Mouse (Mus musculus): Measurements from ENCODE around the gene Ttll2. TPM values are rescaled to one million over a fixed set of nuclear protein-coding genes. Genes with fewer than 3 reads are reported as not detected.
"Not testable (repeated sequence)": the region's sequence is repeated elsewhere in the genome, so short reads cannot be mapped to it uniquely, and the experiment has no call there.

Gene Ttll2
- total and polyA plus RNA-seq, 2 experiments from 2014 or later, result not detected

DNA sequence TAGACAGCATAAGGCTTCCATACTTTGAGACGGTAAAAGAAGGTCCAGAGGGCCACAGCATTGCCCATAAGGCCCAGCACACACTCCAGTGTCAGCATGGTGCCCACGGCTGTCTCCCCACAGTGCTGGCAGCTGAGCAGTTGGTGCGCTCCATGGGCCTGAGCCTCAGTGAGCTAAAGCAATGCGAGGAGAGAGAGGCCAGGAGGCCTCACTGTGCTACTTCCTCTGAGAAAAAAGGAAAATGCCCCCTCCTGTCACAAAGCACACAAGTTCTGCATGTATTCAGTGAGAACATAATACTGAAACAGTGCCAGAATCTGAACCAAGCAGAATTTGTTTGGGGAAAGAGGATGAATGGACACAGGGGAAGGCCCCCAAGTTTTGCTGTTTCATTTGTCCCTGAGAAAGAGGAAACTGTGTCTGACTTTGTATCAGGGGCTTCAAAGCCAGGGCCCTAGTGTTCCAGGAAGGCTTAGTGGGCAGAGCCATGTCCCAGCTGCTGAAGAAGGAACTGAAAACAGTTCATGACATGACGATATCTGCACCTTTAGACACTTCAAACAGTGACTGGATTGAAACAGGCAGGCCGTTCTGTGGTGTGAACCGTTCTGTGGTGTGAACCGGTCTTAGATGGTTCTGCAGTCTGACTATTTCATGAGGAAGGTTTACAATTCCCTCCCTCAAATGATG lies 36.7 kb downstream of the Ttll2 start:
- H3K4me3 ChIP-seq (ENCODE audit: low read length); H3K9me3 ChIP-seq (ENCODE audit: low read length); ATAC-seq; H3K27me3 ChIP-seq (ENCODE audit: insufficient read depth, low read length); H3K4me2 ChIP-seq (ENCODE audit: low read depth, low read length); DNase-seq (ENCODE audit: low spot score); H3K36me3 ChIP-seq (ENCODE audit: insufficient read depth, low read length); H3K9ac ChIP-seq (replicated peaks; ENCODE audit: low read length); H3K4me1 ChIP-seq (ENCODE audit: insufficient read depth, low read length); H3K27ac ChIP-seq: not testable (repeated sequence)
- 64% methylated on average over 6 of the region's 8 CpGs for WGBS

DNA sequence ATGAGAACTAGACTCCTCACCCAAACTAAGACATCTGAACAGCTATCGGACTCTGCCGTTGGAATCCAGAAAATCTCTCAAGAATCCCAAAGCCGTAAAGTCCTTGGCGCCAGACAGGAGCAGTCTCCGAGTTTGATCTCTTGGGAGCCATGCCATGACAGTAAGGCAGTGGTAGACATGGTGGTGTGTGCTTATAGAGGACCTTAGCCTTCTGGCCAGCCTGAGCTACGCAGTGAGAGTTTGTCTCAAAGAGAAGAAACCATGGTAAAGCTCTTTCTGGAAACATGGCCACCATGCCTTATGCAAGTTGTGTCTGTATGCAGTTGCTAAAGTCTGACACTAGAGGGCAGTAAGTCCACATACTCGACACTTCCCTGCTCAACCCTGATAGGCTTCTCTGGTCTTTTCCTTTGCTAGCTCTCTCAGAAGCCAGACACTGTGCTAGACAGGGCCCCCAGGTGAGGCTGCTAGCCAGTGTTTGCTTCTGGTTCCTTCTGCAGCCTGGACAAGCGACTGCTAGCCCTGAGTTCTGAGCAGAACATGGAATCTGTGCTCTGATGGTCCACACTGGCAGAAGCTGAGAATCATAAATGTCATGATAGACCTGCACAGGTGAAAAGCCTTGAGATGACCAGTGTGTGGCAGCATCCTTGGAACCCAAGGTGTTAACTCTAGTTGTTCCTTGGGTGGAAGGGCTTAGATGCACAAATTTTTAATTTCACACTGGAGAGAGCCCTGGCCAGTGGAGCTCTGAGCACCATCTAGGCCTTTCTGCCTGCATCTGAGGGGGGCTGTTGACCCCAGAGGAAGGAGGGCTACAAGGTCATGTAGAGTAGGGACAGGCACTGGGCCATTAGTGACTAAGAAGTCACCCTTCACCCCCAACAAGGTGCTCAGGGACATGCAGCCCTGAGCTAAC lies 46.0 kb downstream of the Ttll2 start:
- not testable (repeated sequence) for H3K4me2 ChIP-seq (ENCODE audit: low read depth, low read length); H3K36me3 ChIP-seq (ENCODE audit: insufficient read depth, low read length); H3K27me3 ChIP-seq (ENCODE audit: insufficient read depth, low read length); H3K4me1 ChIP-seq (ENCODE audit: insufficient read depth, low read length); H3K9me3 ChIP-seq (ENCODE audit: low read length); H3K27ac ChIP-seq; DNase-seq (ENCODE audit: low spot score); H3K4me3 ChIP-seq (ENCODE audit: low read length); H3K9ac ChIP-seq (replicated peaks; ENCODE audit: low read length)
- TF ChIP-seq CTCF (IDR thresholded peaks at IDR 0.05; ENCODE audit: low read depth), result peak; percentile 66
- 71% methylated on average over 7 of the region's 8 CpGs for WGBS
- ATAC-seq, result peak; percentile 90

Other genes starting within 250 kb of the Ttll2 start
- 32.7 and 38.9 TPM in 2 replicates for gene Rps6ka2, start 182.6 kb downstream of the Ttll2 start, total RNA-seq (2014; rRNA removed)
- gene Rps6ka2, start 182.6 kb downstream of the Ttll2 start, polyA plus RNA-seq (2015; fragmentation: Nextera tagmentation; extraction: Ambion mirVana), result 14.0 and 15.4 TPM in 2 replicates
- gene Tcp10a, start 28.1 kb downstream of the Ttll2 start, total RNA-seq (2014; rRNA removed), result not detected in 2 replicates
- gene Tcp10a, start 28.1 kb downstream of the Ttll2 start, polyA plus RNA-seq (2015; fragmentation: Nextera tagmentation; extraction: Ambion mirVana), result 0.21 TPM in 1 of 2 replicates, not detected in the other
- not detected in 2 replicates for gene Gm49630, start 19.3 kb upstream of the Ttll2 start, total RNA-seq (2014; rRNA removed)
- gene Gm49630, start 19.3 kb upstream of the Ttll2 start, polyA plus RNA-seq (2015; fragmentation: Nextera tagmentation; extraction: Ambion mirVana), result not detected in 2 replicates
- gene Unc93a2, start 32.8 kb upstream of the Ttll2 start, total RNA-seq (2014; rRNA removed), result 0.18 TPM in 1 of 2 replicates, not detected in the other
- 0.05 TPM in 1 of 2 replicates, not detected in the other for gene Unc93a2, start 32.8 kb upstream of the Ttll2 start, polyA plus RNA-seq (2015; fragmentation: Nextera tagmentation; extraction: Ambion mirVana)

Measured in hindbrain, postnatal 0 days (tissue).